Mouse (Mus musculus): ENCODE results near the gene Sec14l1. TPM values are rescaled to one million over a fixed set of nuclear protein-coding genes. Genes with fewer than 3 reads are reported as not detected.
A peak's percentile ranks its signal among the peaks of the same experiment; 100 is the strongest.

The Sec14l1 gene
- polyA plus RNA-seq, 1 experiment from 2014 or later, result 67.2 TPM

DNA sequence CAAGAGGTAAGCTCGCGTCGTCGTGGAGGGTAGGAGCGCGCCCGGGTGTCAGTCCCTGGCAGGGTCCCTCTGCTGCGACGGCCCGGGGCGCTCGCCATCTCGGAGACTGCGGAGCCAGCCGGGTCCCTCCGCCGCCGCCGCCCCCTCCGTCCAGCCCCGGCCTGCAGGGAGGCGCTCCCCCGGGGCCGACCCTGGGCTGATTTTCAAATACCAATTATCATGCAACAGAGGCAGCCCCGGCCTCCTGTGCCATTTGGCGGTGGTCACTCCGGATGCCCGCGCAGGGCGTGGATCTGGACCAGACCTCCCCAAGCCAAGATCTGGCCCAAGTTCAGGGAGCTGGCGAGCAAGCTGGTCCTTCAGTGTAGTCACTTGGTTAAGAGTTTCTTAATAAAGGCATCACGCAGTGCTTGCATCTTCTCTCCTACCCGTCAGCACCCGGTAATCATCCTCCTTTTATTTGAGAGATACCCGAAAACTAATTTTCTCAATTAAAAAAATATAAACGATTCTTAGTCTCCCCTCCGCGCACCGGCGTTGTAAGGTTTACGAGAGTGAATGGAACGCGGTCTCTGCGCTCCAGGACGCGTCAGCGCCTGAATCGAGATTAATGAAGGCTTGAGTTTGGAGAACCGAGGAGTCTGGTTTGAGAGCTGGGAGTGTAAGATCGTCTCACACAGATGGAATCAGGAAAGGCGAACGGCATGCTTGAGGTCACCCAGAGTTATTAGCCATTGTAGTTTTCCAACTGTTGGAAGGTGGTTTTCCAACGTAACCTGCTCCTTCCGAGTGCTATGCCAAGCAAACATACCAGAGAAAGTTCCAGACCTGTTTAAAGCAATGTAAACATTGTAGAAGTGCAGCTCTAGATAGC is 615 bp downstream of the Sec14l1 start:
- 1% methylated on average over 52 of the region's 54 CpGs for WGBS
- Histone ChIP-seq H3K9ac (peak overlapping the region; percentile 86), H3K9me3 (no peaks in the 10 kb centered on the region), H3K4me1 (peaks cover 55% of the 10 kb centered on the region), H3K36me3 (replicated peaks) (peaks cover 8% of the 10 kb centered on the region; the same call in 1 of the 2 replicates), H3K4me2 (peak overlapping the region; percentile 80), H3K4me3 (replicated peaks) (peak overlapping the region; percentile 86), H3K27ac (peak overlapping the region; percentile 98), H3K27me3 (no peaks in the 10 kb centered on the region)
- peak; percentile 75; the same call in 1 of the 2 replicates for ATAC-seq (ENCODE audit: low FRiP score)

DNA sequence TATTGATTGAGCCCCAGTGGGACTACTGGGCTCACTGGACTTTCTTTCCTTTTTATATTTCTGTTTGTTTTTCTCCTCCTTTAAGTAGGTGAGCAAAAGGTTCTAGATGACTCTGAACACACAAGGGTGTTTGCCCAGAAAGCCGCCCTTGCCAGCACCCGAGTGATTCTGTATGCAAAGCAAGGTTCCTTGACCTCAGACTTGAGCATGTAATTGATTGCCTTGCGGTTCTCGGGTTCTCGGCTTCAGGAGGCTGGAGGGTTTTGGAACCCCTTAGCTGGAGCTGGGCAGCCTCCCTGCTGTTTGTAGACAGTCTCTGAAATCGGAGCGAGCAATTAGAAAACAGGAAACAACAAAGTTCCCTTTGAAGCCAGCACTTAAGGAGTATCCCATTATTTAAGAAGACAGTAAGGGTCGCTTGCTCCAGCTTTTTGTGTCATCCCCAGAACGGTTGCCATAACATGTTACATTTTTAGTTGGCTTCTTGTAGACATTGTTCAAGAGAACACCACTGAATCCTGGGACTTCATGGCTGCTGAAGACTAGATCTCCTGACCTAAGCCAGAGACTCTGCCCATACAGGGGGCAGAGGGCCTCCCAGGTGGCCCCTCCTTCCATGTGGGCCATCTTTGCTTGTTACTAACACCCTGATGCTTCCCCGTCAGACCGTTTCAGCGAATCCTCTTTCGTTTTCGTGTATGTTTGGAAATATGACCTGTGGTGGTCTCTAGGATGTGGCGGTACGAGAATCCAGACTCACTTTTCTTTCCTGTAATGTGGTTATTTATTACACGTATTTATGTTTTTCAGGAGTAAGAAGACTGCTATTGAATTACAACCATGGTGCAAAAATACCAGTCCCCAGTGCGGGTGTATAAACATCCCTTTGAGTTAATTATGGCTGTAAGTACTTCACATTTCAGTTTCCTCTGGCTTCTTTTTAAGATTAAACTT is 1.7 kb downstream of the Sec14l1 start:
- ATAC-seq (ENCODE audit: low FRiP score), result no peak
- WGBS, result 67% methylated on average over 18 of the region's 18 CpGs
- peaks cover 66% of the 10 kb centered on the region for H3K4me1 ChIP-seq
- peak overlapping the region; percentile 86 for H3K4me3 ChIP-seq (replicated peaks)
- H3K9ac ChIP-seq, result peak overlapping the region; percentile 86; the same call in 1 of the 2 replicates
- no peaks in the 10 kb centered on the region for H3K9me3 ChIP-seq
- H3K27ac ChIP-seq, result no peak overlapping the region; the same call in 1 of the 2 replicates
- peak overlapping the region; percentile 80 for H3K4me2 ChIP-seq
- peaks cover 8% of the 10 kb centered on the region; the same call in 1 of the 2 replicates for H3K36me3 ChIP-seq (replicated peaks)
- no peaks in the 10 kb centered on the region for H3K27me3 ChIP-seq

DNA sequence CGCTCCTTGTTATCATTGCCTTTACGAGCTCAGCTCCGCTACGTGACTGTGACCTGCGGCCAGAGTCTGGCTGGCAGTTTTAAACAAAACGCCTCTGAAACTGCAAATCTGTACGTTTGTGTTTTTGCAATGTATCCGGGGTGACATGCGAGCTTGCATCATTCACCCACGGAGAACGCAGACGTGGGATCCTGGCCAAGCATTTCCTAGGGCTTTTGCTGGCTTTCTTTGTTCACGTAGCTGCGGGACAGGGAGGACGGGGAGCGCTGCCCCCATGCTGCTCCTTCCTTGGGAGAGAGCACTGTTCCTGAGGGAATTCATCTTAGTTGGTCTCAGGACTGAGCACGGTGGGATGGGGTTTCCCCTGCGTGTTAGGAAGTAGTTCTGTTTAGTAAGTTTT is 2.4 kb downstream of the Sec14l1 start:
- H3K4me1 ChIP-seq, result peaks cover 72% of the 10 kb centered on the region
- 74% methylated on average over 18 of the region's 18 CpGs for WGBS
- peaks cover 8% of the 10 kb centered on the region for H3K36me3 ChIP-seq (replicated peaks)
- no peak for ATAC-seq (ENCODE audit: low FRiP score)
- 0 out of 2 replicates have a peak overlapping the region, but pooled peaks have one; percentile 21 for H3K9ac ChIP-seq
- peak overlapping the region; percentile 16; the same call in 1 of the 2 replicates for H3K27ac ChIP-seq
- no peaks in the 10 kb centered on the region for H3K27me3 ChIP-seq
- H3K9me3 ChIP-seq, result no peaks in the 10 kb centered on the region
- no peak overlapping the region for H3K4me3 ChIP-seq (replicated peaks)
- H3K4me2 ChIP-seq, result peak overlapping the region; percentile 80

DNA sequence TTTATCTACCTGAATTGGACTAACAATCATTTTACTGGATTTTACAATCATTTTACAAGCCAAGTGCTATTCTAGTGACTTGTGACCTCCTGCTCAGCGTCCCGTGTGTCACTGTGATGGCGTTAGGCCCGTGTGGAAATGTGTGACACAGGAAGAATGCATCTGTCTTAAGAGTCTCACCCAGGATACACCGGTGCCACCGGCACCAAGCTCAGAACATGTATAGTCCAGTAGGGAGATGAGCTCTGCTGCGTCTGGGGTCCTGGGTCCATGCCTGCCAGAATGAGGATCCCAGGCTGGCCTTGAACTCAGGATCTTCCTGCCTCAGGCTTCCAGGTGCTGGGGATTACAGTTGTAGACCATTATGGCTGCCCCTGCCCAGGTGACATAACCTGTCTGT is 2.8 kb downstream of the Sec14l1 start:
- peaks cover 74% of the 10 kb centered on the region for H3K4me1 ChIP-seq
- H3K4me3 ChIP-seq (replicated peaks), result no peak overlapping the region
- 93% methylated on average over 7 of the region's 7 CpGs for WGBS
- no peak overlapping the region for H3K27ac ChIP-seq
- H3K4me2 ChIP-seq, result 0 out of 2 replicates have a peak overlapping the region, but pooled peaks have one; percentile 10
- no peaks in the 10 kb centered on the region for H3K27me3 ChIP-seq
- ATAC-seq (ENCODE audit: low FRiP score), result no peak
- H3K9ac ChIP-seq, result no peak overlapping the region
- H3K36me3 ChIP-seq (replicated peaks), result peaks cover 8% of the 10 kb centered on the region
- no peaks in the 10 kb centered on the region for H3K9me3 ChIP-seq

DNA sequence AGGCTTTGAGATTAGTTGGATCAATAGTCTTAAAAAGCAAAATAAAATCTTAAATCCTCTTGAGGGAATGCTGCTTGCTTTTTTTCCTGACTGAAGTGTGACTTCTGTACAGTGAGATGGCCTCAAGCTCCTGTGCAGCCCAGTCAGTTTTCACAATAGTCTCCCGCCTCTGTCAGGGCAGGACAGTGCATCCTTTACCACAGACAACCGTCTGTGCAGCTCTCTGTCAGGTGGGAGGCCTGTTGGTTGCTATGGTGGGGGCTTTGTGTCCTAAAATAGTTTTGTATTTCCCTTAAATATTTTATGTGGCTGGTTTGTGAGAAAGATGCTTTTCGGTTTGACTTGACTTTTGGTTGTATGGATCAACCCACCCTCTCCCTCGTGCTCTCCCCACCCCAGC is 3.3 kb downstream of the Sec14l1 start:
- 65% methylated on average over 4 of the region's 4 CpGs for WGBS
- no peak overlapping the region for H3K9ac ChIP-seq
- H3K36me3 ChIP-seq (replicated peaks), result peaks cover 8% of the 10 kb centered on the region
- no peak overlapping the region for H3K4me3 ChIP-seq (replicated peaks)
- peak overlapping the region; percentile 10; the same call in 1 of the 2 replicates for H3K4me2 ChIP-seq
- H3K27me3 ChIP-seq, result no peaks in the 10 kb centered on the region
- peaks cover 79% of the 10 kb centered on the region for H3K4me1 ChIP-seq
- H3K9me3 ChIP-seq, result no peaks in the 10 kb centered on the region
- peak overlapping the region; percentile 42; the same call in 1 of the 2 replicates for H3K27ac ChIP-seq
- ATAC-seq (ENCODE audit: low FRiP score), result no peak

DNA sequence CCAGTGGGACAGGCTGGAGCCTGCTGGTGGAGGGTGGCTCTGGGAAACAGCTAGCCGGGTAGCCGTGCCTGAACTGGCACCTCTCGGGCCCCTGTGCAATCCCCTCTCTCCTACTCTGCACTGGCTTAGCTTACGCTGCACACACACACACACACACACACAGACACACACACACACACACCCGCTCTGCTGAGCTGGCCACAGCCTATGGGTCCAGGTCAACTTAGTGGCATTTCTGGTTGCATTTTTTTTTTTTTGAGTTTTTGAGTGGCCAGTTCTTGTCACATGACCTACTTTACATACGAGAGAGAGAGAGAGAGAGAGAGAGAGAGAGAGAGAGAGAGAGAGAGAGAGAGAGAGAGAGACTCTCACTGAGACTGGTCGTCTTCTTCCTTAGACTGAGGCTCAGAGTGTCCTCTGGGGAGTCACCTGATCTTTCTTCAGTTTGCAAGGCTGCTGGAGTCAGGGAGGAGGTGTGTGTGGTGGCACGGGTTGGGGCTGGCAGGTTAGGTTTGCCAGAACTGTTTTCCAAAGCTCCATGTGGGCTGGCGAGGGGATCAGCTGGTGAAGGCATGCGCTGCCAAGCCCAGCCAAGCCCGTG is 3.9 kb downstream of the Sec14l1 start:
- no peak overlapping the region; the same call in 1 of the 2 replicates for H3K4me2 ChIP-seq
- H3K4me1 ChIP-seq, result peaks cover 84% of the 10 kb centered on the region
- no peaks in the 10 kb centered on the region for H3K27me3 ChIP-seq
- no peak overlapping the region for H3K4me3 ChIP-seq (replicated peaks)
- ATAC-seq (ENCODE audit: low FRiP score), result no peak
- no peaks in the 10 kb centered on the region for H3K9me3 ChIP-seq
- 39% methylated on average over 11 of the region's 11 CpGs for WGBS
- no peak overlapping the region for H3K9ac ChIP-seq
- peak overlapping the region; percentile 42 for H3K27ac ChIP-seq
- peaks cover 8% of the 10 kb centered on the region for H3K36me3 ChIP-seq (replicated peaks)

DNA sequence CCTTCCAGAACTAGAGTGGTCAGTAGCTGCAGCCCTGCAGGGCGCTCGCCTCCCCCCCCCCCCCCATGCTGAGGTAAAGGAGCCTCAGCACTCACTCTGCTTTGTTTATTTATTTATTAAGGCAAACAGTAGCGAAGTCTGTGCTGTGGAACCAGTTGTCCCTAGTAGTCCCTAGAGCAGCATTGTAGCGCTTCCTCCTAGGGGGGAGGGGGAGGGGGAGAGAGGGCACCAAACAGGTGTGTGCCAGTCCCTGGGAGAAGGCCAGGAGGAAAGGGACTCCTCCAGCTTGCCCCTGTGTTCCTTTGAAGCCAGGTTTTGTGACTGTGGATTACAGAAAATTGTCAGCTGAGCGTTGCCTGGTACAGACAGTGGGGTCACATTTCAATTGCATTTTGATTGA is 4.8 kb downstream of the Sec14l1 start:
- Histone ChIP-seq H3K9me3 (no peaks in the 10 kb centered on the region), H3K4me1 (peaks cover 84% of the 10 kb centered on the region), H3K27ac (no peak overlapping the region), H3K9ac (no peak overlapping the region), H3K4me3 (replicated peaks) (no peak overlapping the region), H3K36me3 (replicated peaks) (peaks cover 8% of the 10 kb centered on the region), H3K27me3 (no peaks in the 10 kb centered on the region), H3K4me2 (no peak overlapping the region)
- ATAC-seq (ENCODE audit: low FRiP score), result no peak
- 42% methylated on average over 5 of the region's 5 CpGs for WGBS

DNA sequence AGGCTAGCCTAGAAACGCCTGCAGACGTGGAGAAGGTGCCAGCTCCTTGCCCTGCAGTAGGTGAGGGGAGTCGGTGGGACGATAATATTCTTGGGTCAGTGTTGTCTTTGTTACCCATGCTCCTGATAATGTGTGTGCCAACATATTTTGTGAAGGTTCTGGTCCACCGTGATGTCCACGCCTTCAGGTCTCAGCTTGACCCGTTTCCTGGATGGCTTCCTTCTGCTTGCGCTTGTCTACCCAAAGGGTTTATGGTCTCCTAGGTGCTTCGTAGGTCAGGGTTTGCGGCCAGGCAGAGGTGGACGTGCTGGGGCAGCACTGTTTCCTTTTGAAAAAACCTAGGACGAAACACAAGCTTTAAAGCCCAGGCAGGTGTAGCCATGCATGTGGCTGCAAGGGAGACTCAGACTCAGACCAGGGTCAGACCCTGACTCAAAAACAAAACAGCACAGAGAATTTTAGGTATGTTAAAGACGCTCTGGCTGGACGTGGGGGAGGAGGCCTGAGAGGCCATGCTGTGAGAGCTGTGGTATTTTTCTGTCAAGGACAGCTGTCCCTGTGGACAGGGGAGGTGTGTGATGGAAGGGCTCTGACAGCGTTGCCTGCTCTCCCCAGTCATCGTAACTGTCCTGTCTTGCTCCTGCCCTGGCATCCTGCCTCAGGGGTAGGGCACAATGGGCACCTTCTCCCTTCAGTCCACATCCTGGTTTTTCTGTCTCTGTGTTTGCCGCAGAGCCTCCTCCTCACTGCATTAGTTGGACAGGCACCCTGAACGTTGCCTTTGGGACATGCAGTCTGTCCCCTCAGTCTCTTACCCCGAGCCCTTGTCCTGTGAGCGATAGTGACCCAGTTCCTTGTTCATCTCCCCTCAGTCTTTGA is 5.6 kb downstream of the Sec14l1 start:
- 65% methylated on average over 20 of the region's 20 CpGs for WGBS
- peak overlapping the region; percentile 33; the same call in 1 of the 2 replicates for H3K9ac ChIP-seq
- H3K9me3 ChIP-seq, result no peaks in the 10 kb centered on the region
- H3K27me3 ChIP-seq, result no peaks in the 10 kb centered on the region
- H3K36me3 ChIP-seq (replicated peaks), result peaks cover 8% of the 10 kb centered on the region
- H3K4me1 ChIP-seq, result peaks cover 87% of the 10 kb centered on the region
- H3K4me2 ChIP-seq, result peak overlapping the region; percentile 19; the same call in 1 of the 2 replicates
- H3K4me3 ChIP-seq (replicated peaks), result no peak overlapping the region
- H3K27ac ChIP-seq, result peak overlapping the region; percentile 71
- no peak for ATAC-seq (ENCODE audit: low FRiP score)

DNA sequence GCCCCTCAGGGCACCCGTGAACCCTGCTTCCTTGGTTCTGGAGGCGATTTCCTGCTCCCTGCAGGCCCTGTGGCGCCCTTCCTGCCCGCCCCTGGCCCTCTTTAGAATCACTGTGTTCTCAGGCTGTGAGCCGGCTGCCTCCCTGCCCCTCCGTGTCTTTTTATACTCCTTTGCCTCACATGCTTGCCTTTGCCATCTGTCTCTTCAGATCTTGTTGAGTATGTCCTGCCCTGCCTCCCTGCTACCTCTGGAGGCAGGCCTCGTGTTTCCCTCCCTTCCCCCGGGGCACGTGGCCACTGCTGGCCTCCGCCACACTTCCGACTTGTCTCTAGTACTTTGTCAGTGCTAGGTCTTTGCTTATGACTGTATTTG is 6.2 kb downstream of the Sec14l1 start:
- Histone ChIP-seq H3K27me3 (no peaks in the 10 kb centered on the region), H3K4me1 (peaks cover 82% of the 10 kb centered on the region), H3K9me3 (no peaks in the 10 kb centered on the region), H3K36me3 (replicated peaks) (peaks cover 8% of the 10 kb centered on the region), H3K4me2 (peak overlapping the region; percentile 19; the same call in 1 of the 2 replicates), H3K27ac (peak overlapping the region; percentile 71), H3K4me3 (replicated peaks) (no peak overlapping the region), H3K9ac (peak overlapping the region; percentile 33; the same call in 1 of the 2 replicates)
- 46% methylated on average over 11 of the region's 11 CpGs for WGBS
- no peak for ATAC-seq (ENCODE audit: low FRiP score)

DNA sequence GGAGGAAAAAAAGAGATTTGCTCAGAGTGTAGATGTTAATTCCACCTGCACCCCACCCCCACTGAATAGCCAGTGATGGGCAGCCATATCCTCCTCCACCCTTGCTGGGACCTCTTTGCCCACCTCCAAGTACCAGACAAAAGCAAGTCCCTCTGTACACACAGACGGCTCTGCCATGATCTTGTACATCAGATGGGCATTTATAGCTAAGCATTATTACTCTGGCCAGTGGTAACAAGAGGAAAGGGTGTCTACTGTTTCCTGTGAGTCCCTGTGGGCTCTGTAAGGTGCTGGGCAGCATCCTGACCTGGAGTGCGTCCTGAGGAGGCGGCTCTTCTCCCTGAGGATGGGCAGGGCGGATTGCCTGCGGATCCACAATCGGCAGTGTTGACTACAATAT is 7.0 kb downstream of the Sec14l1 start:
- Histone ChIP-seq H3K4me2 (no peak overlapping the region), H3K36me3 (replicated peaks) (peaks cover 8% of the 10 kb centered on the region), H3K4me1 (peaks cover 76% of the 10 kb centered on the region), H3K4me3 (replicated peaks) (no peak overlapping the region), H3K9me3 (no peaks in the 10 kb centered on the region), H3K27ac (0 out of 2 replicates have a peak overlapping the region, but pooled peaks have one; percentile 71), H3K27me3 (no peaks in the 10 kb centered on the region), H3K9ac (0 out of 2 replicates have a peak overlapping the region, but pooled peaks have one; percentile 33)
- WGBS, result 88% methylated on average over 6 of the region's 6 CpGs
- no peak for ATAC-seq (ENCODE audit: low FRiP score)
